Comparison of ENCODE assay signal across 22 mouse cellular contexts in genomic region chr7:127443976-127444375, GRCm38 (mm10). TPM values are rescaled to one million over a fixed set of nuclear protein-coding genes. Genes with fewer than 3 reads are reported as not detected.
A peak's percentile ranks its signal among the peaks of the same experiment; 100 is the strongest.
DNase-seq lines count a peak whose midpoint lies in the region; ATAC-seq and TF ChIP-seq lines count a peak whose summit lies in the region.
"Had no signal": no experiment of that assay in that cellular context is flagged by ENCODE, and none has a peak within 500 bp of the region (broad histone marks: within the 10 kb centered on the region; RNA-seq: fewer than 3 reads in every experiment).

No protein-coding gene starts in this region.

- DNase-seq in liver, embryonic 11.5 days (ENCODE audit: low spot score): no peak
- DNase-seq in ES-E14 (ENCODE audit: low read depth, low spot score): no peak
- peak; percentile 41 for DNase-seq in kidney, postnatal 10 days
- DNase-seq in limb, embryonic 10.5 days (ENCODE audit: low spot score): no peak
- DNase-seq in heart, adult 9 months (ENCODE audit: low spot score in 2 of 2): no peak
- DNase-seq: adrenal gland, postnatal 14 days; cerebellum, adult 11-12 months; cerebellum, adult 9-10 months; cerebellum, postnatal 25 days; gastrocnemius, postnatal 10 days; heart, adult 18-20 months; heart, postnatal 14 days had no signal

- H3K27ac ChIP-seq in liver, embryonic 11.5 days (ENCODE audit: low read depth, low read length): no peak overlapping the region
- no peak overlapping the region for H3K27ac ChIP-seq in liver, embryonic 12.5 days
- H3K27ac ChIP-seq in ES-E14 (ENCODE audit: insufficient read depth, low read depth, low read length, poor library complexity, severe bottlenecking): no peak overlapping the region
- H3K27ac ChIP-seq in limb, embryonic 10.5 days: no peak overlapping the region; the same call in 1 of the 2 replicates
- H3K27ac ChIP-seq in intestine, embryonic 15.5 days: no peak overlapping the region
- H3K27ac ChIP-seq: embryonic facial prominence, embryonic 12.5 days; forebrain, embryonic 12.5 days; heart, embryonic 15.5 days; hindbrain, embryonic 13.5 days had no signal

- 0 out of 2 replicates have a peak overlapping the region, but pooled peaks have one; percentile 2 for H3K4me3 ChIP-seq in liver, embryonic 11.5 days (ENCODE audit: low read depth, low read length)
- H3K4me3 ChIP-seq in liver, embryonic 12.5 days: no peak overlapping the region
- peak overlapping the region; percentile 49 to 53 for H3K4me3 ChIP-seq in ES-E14 (ENCODE audit: insufficient read depth in 1 of 2, low read depth in 1 of 2, low read length in 2 of 2, poor library complexity in 1 of 2, severe bottlenecking in 1 of 2)
- 0 out of 2 replicates have a peak overlapping the region, but pooled peaks have one; percentile 12 for H3K4me3 ChIP-seq in limb, embryonic 10.5 days
- no peak overlapping the region for H3K4me3 ChIP-seq in intestine, embryonic 15.5 days (replicated peaks)
- H3K4me3 ChIP-seq: embryonic facial prominence, embryonic 12.5 days; forebrain, embryonic 12.5 days; heart, embryonic 15.5 days; hindbrain, embryonic 13.5 days had no signal

- in situ Hi-C loops in ES-E14 (cut with MboI; ENCODE audit: low sequenced_read_pairs in 2 of 2, unreplicated experiment in 2 of 2): no loop called here

- peaks cover 23% of the 10 kb centered on the region for H3K36me3 ChIP-seq in liver, embryonic 11.5 days (ENCODE audit: control insufficient read depth, insufficient read depth, low read length)
- H3K36me3 ChIP-seq in liver, embryonic 12.5 days: peaks cover 43% of the 10 kb centered on the region
- H3K36me3 ChIP-seq in ES-E14 (ENCODE audit: control insufficient read depth, insufficient read depth, low read length, poor library complexity, severe bottlenecking): peaks cover 4% of the 10 kb centered on the region; the same call in 1 of the 2 replicates
- H3K36me3 ChIP-seq in limb, embryonic 10.5 days: peaks cover 61% of the 10 kb centered on the region
- H3K36me3 ChIP-seq in intestine, embryonic 15.5 days: peaks cover 23% of the 10 kb centered on the region

- H3K4me2 ChIP-seq in liver, embryonic 11.5 days: no peak overlapping the region
- no peak overlapping the region for H3K4me2 ChIP-seq in liver, embryonic 12.5 days
- no peak overlapping the region for H3K4me2 ChIP-seq in intestine, embryonic 15.5 days (replicated peaks)
- H3K4me2 ChIP-seq: embryonic facial prominence, embryonic 12.5 days; forebrain, embryonic 12.5 days; heart, embryonic 11.5 days; heart, embryonic 15.5 days; hindbrain, embryonic 13.5 days had no signal

- 89% methylated on average over 20 of the region's 20 CpGs for WGBS in liver, embryonic 11.5 days
- 88% methylated on average over 20 of the region's 20 CpGs for WGBS in liver, embryonic 12.5 days (ENCODE audit: insufficient replicate concordance)
- WGBS in limb, embryonic 10.5 days: 86% methylated on average over 20 of the region's 20 CpGs
- WGBS in intestine, embryonic 15.5 days: 93% methylated on average over 20 of the region's 20 CpGs

- no peaks in the 10 kb centered on the region for H3K27me3 ChIP-seq in liver, embryonic 11.5 days (replicated peaks; ENCODE audit: control insufficient read depth, insufficient read depth, low read length)
- no peaks in the 10 kb centered on the region for H3K27me3 ChIP-seq in liver, embryonic 12.5 days (replicated peaks)
- no peaks in the 10 kb centered on the region for H3K27me3 ChIP-seq in limb, embryonic 10.5 days (ENCODE audit: low read depth, poor library complexity, severe bottlenecking)
- no peaks in the 10 kb centered on the region for H3K27me3 ChIP-seq in intestine, embryonic 15.5 days (replicated peaks)
- H3K27me3 ChIP-seq: embryonic facial prominence, embryonic 12.5 days; forebrain, embryonic 12.5 days; heart, embryonic 15.5 days; hindbrain, embryonic 13.5 days; Patski had no signal

- H3K4me1 ChIP-seq in liver, embryonic 11.5 days (replicated peaks; ENCODE audit: control insufficient read depth, insufficient read depth, low read length): peaks cover 4% of the 10 kb centered on the region; the same call in 1 of the 2 replicates
- peaks cover 13% of the 10 kb centered on the region for H3K4me1 ChIP-seq in liver, embryonic 12.5 days
- H3K4me1 ChIP-seq in ES-E14 (ENCODE audit: control insufficient read depth in 2 of 2, insufficient read depth in 2 of 2, low read length in 2 of 2, poor library complexity in 1 of 2): no peaks in the 10 kb centered on the region
- peaks cover 8% of the 10 kb centered on the region for H3K4me1 ChIP-seq in limb, embryonic 10.5 days
- no peaks in the 10 kb centered on the region for H3K4me1 ChIP-seq in intestine, embryonic 15.5 days (replicated peaks)

- no peak for ATAC-seq in liver, embryonic 11.5 days (replicated peaks; ENCODE audit: low FRiP score)
- ATAC-seq in liver, embryonic 12.5 days: no peak
- no peak for ATAC-seq in intestine, embryonic 15.5 days
- ATAC-seq: activated CD4-positive, CD25-positive, alpha-beta regulatory T cell, adult 4 months; forebrain, embryonic 16.5 days; Patski had no signal

- no peaks in the 10 kb centered on the region for H3K9me3 ChIP-seq in liver, embryonic 11.5 days (ENCODE audit: control insufficient read depth, low read length)
- no peaks in the 10 kb centered on the region for H3K9me3 ChIP-seq in liver, embryonic 12.5 days (replicated peaks)
- H3K9me3 ChIP-seq in ES-E14 (ENCODE audit: control insufficient read depth, insufficient read depth, low read depth, low read length): no peaks in the 10 kb centered on the region
- no peaks in the 10 kb centered on the region for H3K9me3 ChIP-seq in limb, embryonic 10.5 days (replicated peaks)
- H3K9me3 ChIP-seq in intestine, embryonic 15.5 days: no peaks in the 10 kb centered on the region
- H3K9me3 ChIP-seq: embryonic facial prominence, embryonic 12.5 days; forebrain, embryonic 12.5 days; heart, embryonic 15.5 days; hindbrain, embryonic 13.5 days had no signal

- no peak overlapping the region for H3K9ac ChIP-seq in liver, embryonic 11.5 days (ENCODE audit: low read depth, low read length)
- no peak overlapping the region for H3K9ac ChIP-seq in liver, embryonic 12.5 days
- H3K9ac ChIP-seq in ES-E14 (ENCODE audit: insufficient read depth, low read depth, low read length, poor library complexity, severe bottlenecking): peak overlapping the region; percentile 38
- no peak overlapping the region for H3K9ac ChIP-seq in intestine, embryonic 15.5 days
- H3K9ac ChIP-seq: embryonic facial prominence, embryonic 12.5 days; forebrain, embryonic 12.5 days; heart, embryonic 15.5 days; hindbrain, embryonic 13.5 days had no signal

TF ChIP-seq in ES-E14, 5 proteins besides CTCF, POLR2A, EP300 and RAD21:
- TF ChIP-seq ZNF384 (IDR thresholded peaks at IDR 0.05; ENCODE audit: low read depth, low read length): no peak
- 0 out of 2 replicates have a peak, but pooled peaks have one; percentile 1 for TF ChIP-seq HCFC1 (IDR thresholded peaks at IDR 0.05; ENCODE audit: borderline replicate concordance, insufficient read depth, low read length)
- no peak for TF ChIP-seq MAFK (IDR thresholded peaks at IDR 0.05; ENCODE audit: insufficient read depth, low read depth, low read length)
- TF ChIP-seq ZC3H11A (IDR thresholded peaks at IDR 0.05; ENCODE audit: borderline replicate concordance, low read depth, low read length): no peak
- no peak for TF ChIP-seq CHD2 (IDR thresholded peaks at IDR 0.05; ENCODE audit: low read depth, low read length)

RNA-seq across cellular contexts. Expression of gene Zfp689, which starts 5.0 kb away (rescaled TPM):
- 4.5 and 5.3 TPM in 2 replicates for polyA plus RNA-seq in liver, embryonic 11.5 days (2014; fragmentation: Nextera tagmentation; extraction: Ambion mirVana)
- 3.1 and 3.3 TPM in 2 replicates for polyA plus RNA-seq in liver, embryonic 12.5 days (2016; fragmentation: Nextera tagmentation; extraction: Ambion mirVana)
- total RNA-seq in ES-E14 (2012; rRNA removed): 2.5 and 3.5 TPM in 2 replicates
- polyA plus RNA-seq in limb, embryonic 10.5 days (2016; fragmentation: Nextera tagmentation; extraction: Ambion mirVana): 14.2 and 14.5 TPM in 2 replicates
- 5.6 and 5.9 TPM in 2 replicates for polyA plus RNA-seq in intestine, embryonic 15.5 days (2015; fragmentation: Nextera tagmentation; extraction: Ambion mirVana)

RNA-seq across cellular contexts. Expression of gene Prr14, which starts 15.4 kb away (rescaled TPM):
- 39.0 and 40.6 TPM in 2 replicates for polyA plus RNA-seq in liver, embryonic 11.5 days (2014; fragmentation: Nextera tagmentation; extraction: Ambion mirVana)
- 29.6 and 31.0 TPM in 2 replicates for polyA plus RNA-seq in liver, embryonic 12.5 days (2016; fragmentation: Nextera tagmentation; extraction: Ambion mirVana)
- total RNA-seq in ES-E14 (2012; rRNA removed): 16.3 and 17.1 TPM in 2 replicates
- polyA plus RNA-seq in limb, embryonic 10.5 days (2016; fragmentation: Nextera tagmentation; extraction: Ambion mirVana): 41.0 and 46.9 TPM in 2 replicates
- 36.0 and 37.4 TPM in 2 replicates for polyA plus RNA-seq in intestine, embryonic 15.5 days (2015; fragmentation: Nextera tagmentation; extraction: Ambion mirVana)

RNA-seq across cellular contexts. Expression of gene Zfp688, which starts 22.1 kb away (rescaled TPM):
- 18.7 and 19.5 TPM in 2 replicates for polyA plus RNA-seq in liver, embryonic 11.5 days (2014; fragmentation: Nextera tagmentation; extraction: Ambion mirVana)
- 11.0 and 11.6 TPM in 2 replicates for polyA plus RNA-seq in liver, embryonic 12.5 days (2016; fragmentation: Nextera tagmentation; extraction: Ambion mirVana)
- total RNA-seq in ES-E14 (2012; rRNA removed): 12.5 and 17.3 TPM in 2 replicates
- polyA plus RNA-seq in limb, embryonic 10.5 days (2016; fragmentation: Nextera tagmentation; extraction: Ambion mirVana): 29.5 and 37.0 TPM in 2 replicates
- 22.6 and 24.8 TPM in 2 replicates for polyA plus RNA-seq in intestine, embryonic 15.5 days (2015; fragmentation: Nextera tagmentation; extraction: Ambion mirVana)

RNA-seq across cellular contexts. Expression of gene Fbrs, which starts 35.0 kb away (rescaled TPM):
- 8.9 and 12.4 TPM in 2 replicates for polyA plus RNA-seq in liver, embryonic 11.5 days (2014; fragmentation: Nextera tagmentation; extraction: Ambion mirVana)
- polyA plus RNA-seq in liver, embryonic 12.5 days (2016; fragmentation: Nextera tagmentation; extraction: Ambion mirVana): 6.9 and 8.1 TPM in 2 replicates
- total RNA-seq in ES-E14 (2012; rRNA removed): 11.1 and 13.4 TPM in 2 replicates
- polyA plus RNA-seq in limb, embryonic 10.5 days (2016; fragmentation: Nextera tagmentation; extraction: Ambion mirVana): 11.4 and 12.5 TPM in 2 replicates
- 8.9 and 9.2 TPM in 2 replicates for polyA plus RNA-seq in intestine, embryonic 15.5 days (2015; fragmentation: Nextera tagmentation; extraction: Ambion mirVana)

RNA-seq across cellular contexts. Expression of gene Zfp764, which starts 37.4 kb away (rescaled TPM):
- polyA plus RNA-seq in liver, embryonic 11.5 days (2014; fragmentation: Nextera tagmentation; extraction: Ambion mirVana): 4.6 and 4.8 TPM in 2 replicates
- 2.4 and 2.5 TPM in 2 replicates for polyA plus RNA-seq in liver, embryonic 12.5 days (2016; fragmentation: Nextera tagmentation; extraction: Ambion mirVana)
- total RNA-seq in ES-E14 (2012; rRNA removed): 3.3 and 4.2 TPM in 2 replicates
- 6.2 and 7.9 TPM in 2 replicates for polyA plus RNA-seq in limb, embryonic 10.5 days (2016; fragmentation: Nextera tagmentation; extraction: Ambion mirVana)
- polyA plus RNA-seq in intestine, embryonic 15.5 days (2015; fragmentation: Nextera tagmentation; extraction: Ambion mirVana): 7.5 and 8.3 TPM in 2 replicates

Comparison
In these comparisons a context has a peak if more than half of its experiments do, and no peak if none do; other contexts are left out.
1. H3K4me3 ChIP-seq: peak in liver, embryonic 11.5 days (single experiment), ES-E14 (2 of 2) and limb, embryonic 10.5 days (single experiment); none in liver, embryonic 12.5 days (single experiment) and intestine, embryonic 15.5 days (single experiment).